Mouse (Mus musculus): ENCODE measurements around the gene Pirt.
A peak's percentile ranks its signal among the peaks of the same experiment; 100 is the strongest.

Gene Pirt

DNA sequence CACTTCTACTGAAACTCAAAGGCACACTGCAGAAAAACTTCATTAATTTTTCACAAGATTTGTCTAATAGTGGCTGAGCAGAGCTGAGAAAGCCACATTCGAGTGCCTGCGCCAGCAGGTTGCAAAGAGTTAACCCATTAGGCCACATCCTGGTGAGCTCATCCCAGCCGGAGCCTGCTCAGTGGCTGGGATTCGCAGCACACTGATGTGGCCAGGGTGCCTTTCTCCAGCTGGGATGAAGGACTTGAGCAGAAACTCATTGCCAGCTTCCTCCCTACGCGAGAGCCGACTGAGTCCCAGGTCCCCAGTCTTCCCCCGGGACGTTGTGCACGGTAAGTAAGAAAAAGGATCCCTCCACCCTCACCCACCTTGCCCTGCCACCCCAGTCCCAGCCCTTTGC, at the start of gene Pirt:
TSS of gene Pirt (plus strand) at position 171 of the 400 bp plus-strand sequence.
- no peak for DNase-seq (ENCODE audit: low read depth, low spot score)

DNA sequence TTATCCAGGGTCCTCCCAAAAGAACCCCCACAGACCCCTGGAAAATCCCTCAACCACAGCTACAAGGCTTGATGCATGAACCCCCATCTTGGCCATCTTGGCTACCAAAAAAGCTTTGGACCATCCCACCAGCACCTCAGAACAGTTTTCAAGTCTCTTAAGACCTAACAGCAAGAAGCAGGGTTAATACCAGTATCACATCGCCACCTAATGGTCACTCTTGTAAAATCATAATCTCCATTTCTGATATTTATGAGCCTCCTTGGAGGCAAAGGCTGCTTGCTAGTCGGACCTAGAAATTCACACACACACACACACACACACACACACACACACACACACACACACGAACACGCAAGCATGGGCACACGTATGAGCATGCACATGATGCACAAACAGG, 40.1 kb upstream of the Pirt start:
- peak; percentile 65 for DNase-seq (ENCODE audit: low read depth, low spot score)

DNA sequence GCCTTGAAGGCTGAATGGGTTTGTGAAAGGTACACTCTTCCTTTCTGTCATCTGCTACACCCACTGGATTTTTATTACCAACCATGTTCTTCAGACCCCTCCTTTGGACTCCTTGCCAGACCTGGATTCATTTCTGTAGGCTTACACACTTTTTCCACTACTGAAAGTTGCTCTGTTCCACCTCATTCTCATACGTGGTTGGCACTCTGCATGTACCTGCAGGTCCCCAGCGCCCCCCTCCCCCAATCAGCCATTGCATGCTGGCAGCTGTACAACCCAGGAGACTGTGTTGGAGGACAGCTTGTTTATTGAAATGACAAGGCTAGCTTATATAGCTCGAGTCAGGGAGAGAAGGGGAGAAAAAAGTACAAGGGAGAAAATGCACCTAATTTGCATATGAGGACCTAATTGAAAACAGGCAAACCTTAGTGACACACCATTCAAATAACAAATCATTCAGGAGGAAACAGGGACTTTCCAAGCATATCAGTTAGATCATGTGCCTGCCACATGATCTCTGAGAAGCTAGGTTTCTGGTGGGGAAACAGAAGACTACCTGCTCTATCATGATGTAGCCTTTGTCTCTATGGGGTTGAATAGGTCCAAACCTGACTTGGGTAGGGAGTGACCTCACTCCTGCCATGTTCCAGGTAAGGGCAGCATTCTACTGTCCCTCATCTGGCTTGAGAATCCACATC, 38.9 kb upstream of the Pirt start:
- DNase-seq (ENCODE audit: low read depth, low spot score), result no peak

GRCm38 (mm10) chr11:66881291-66881690, 30.5 kb upstream of the Pirt start:
- DNase-seq (ENCODE audit: low read depth, low spot score), result no peak

GRCm38 (mm10) chr11:66882224-66883040, 29.3 kb upstream of the Pirt start:
- DNase-seq (ENCODE audit: low read depth, low spot score), result no peak

GRCm38 (mm10) chr11:66892536-66892935, 19.2 kb upstream of the Pirt start:
- DNase-seq (ENCODE audit: low read depth, low spot score), result no peak

DNA sequence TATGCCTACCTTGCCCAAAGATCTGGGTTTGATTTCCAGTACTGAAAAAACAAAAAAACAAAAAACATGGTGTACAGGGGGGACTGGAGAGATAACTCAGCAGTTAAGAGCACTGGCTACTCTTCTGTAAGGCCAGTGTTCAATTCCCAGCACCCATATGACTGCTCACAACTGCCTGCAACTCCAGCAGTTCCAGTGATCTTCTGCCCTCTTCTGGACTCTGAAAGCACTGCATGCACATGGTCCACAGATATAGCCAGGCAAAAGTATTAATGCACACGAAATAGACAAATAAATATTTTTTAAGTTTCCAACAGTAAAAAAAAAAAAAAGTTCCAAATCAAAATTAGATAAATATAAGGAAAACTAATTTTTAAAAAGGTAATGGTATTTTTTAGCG, 13.0 kb upstream of the Pirt start:
- no peak for DNase-seq (ENCODE audit: low read depth, low spot score)

DNA sequence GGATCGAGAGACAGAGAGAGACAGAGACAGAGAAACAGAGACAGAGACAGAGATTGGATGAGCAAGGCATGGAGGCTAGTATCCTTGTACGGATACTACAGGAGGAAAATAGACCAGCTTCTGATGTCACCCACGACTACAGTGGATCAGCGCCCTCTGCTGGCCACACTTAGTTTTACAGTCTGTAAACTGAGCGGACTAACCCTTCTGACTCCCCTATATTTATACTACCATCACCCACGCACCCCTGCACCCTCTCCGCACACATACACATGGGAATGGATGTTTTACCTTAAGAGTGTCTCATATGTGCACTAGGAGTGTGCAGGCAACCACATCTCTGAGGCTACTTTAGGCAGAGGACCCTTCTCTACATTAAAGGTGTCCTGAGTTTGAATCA, 12.4 kb upstream of the Pirt start:
- DNase-seq (ENCODE audit: low read depth, low spot score), result peak; percentile 73

DNA sequence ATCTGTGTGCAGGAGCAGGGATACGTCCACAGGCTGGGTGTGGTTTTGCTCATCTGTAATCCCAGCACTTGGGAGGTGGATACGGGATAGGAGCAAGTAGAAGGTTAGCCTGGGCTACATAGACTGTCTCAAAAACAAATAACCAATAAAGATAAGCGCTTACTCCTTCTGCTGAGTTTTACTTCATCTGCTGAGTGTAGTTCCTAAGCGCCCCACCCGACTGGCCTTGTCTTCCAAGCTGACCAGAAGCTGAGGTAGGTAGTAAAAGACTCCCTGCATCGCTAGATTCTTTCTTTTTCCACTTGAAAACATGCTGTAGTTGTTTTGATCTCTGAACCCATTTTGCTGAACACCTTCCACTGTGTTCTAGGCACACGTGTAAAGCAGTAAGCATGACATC, 9.0 kb upstream of the Pirt start:
- DNase-seq (ENCODE audit: low read depth, low spot score), result no peak

DNA sequence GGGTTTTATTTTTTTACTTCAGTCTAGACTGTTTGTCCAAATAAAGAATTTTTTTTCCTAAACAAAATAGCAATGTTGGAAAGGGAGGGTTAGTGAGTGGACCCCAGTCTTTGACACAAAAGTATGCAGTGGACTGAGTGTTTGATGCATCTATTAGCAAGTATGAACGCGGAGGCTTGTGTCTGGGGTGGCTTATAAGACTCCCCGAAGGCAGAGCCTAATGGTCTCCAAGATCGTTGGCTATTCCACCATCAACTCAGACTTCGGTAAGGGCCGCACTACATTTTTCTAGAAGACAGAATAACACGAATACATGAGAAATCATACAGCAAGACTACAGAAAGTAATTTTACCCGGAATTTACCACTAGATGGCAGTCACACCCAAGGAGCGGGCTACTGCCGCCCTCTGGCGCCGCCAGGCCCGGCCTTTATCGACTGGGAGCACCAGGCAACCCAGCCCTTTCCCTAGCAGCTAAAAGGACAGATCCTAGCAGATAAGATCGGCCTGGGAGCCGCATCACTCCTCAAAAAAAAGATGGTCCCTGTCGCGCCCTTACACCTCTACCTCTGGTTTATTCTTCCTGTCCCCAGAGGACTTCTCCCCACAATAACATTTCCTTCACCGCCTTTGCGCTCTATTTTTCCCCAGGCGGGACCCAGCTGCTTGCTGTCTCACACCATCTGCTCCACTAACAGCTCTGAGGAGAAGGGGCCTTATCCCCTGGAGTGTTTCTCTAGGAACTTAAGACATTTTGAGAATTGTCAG, 6.0 kb upstream of the Pirt start:
- DNase-seq (ENCODE audit: low read depth, low spot score), result peak; percentile 86

DNA sequence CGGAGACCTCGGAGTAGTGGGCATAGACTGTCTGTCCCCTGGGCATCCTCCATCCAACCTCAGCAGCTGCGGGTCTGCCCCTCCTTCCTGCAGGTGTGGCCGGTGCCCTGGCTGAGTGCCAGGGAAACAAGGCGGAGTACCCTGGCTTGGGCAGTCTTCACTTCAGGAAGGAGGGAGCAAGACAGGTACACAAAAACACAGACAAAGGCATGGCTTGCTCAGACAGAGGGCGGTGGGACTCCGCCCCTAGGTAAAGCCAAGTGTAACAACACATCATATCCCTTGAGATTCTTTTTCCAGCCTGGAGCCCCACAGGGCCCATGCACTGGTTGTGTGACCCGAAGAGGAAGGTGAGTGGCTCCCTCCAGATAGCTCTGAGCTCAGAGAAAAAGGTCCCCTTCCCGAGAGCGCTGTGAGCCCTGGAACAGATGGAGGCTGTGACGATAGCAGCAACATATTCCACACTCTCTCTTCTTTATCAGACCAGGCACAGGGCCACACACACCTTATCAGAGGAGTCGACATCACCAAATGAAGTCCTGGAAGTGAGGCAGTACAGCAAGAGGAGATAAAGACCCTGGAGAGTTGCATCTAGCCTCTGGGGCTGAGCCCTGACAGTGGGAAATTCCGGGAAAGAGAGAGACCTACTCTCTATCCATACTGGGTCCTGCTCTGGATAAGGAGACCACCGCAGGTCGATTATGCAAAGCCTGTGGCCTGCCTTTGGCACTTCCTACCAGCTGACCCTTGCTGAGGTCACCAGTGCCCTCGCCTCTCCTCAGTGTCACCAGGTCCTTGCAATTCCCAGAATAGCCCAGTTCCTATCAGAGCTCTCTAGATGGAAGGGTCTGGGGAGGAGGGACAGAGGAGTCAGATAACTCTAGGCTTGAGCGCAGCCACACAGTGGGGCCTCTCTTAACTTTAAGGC, 1.0 kb downstream of the Pirt start:
- DNase-seq (ENCODE audit: low read depth, low spot score), result no peak

- DNase-seq (ENCODE audit: low read depth, low spot score), result peak; percentile 45
Measured at GRCm38 (mm10) chr11:66914249-66914648, 2.5 kb downstream of the Pirt start.

DNA sequence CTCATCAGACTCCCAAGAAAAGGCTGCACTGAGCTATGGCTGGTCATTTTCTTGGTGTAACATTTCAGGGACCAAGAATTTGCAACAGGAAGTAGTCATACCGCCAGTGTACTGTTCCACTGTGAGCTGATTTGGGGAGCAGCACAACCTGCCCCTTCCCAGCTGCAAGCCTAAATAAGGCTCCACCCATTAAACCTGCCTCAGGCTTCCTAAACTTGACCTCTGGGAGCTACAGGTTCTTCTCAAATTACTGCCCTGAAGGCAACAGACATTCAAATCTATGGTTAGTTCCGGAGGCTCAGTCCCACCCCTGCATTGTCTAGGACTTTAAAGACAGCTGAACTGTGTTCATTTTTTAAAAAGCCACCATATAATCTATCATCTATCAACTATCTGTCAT, 8.2 kb downstream of the Pirt start:
- DNase-seq (ENCODE audit: low read depth, low spot score), result no peak

DNA sequence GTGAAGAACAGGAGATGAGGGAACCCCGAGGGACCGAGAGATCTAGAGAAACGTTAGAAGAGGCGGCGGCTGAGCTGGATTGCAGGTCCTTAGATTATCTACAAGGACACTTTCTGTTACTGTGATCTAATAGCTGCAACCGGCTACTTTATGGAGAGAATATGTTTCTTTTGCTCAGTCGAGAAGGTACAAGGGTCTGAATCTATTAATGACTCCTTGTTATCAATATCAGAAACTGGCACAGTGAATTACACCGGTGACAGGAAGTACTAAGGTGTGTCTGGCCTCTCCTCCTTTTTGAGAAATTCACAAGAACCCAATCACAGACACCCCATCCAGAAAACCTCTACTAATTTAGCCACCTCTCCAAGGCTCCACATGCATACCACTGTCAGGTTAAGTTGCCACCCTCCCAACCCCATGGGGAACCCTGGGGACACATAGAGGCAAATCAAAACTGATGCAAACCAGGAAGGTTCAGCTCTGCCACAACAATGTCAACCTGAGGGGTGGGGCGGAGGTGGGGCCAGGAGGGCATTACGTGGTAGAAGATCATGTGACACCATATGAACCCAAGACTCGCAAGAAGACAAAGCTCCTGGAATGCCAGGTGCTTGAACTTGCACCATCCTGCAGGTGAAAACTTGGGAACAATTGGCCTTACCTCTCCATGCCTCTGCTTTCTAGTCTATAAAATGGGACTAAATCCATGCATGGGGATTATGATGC, 12.5 kb downstream of the Pirt start:
- no peak for DNase-seq (ENCODE audit: low read depth, low spot score)

GRCm38 (mm10) chr11:66928311-66928710, 16.5 kb downstream of the Pirt start:
- no peak for DNase-seq (ENCODE audit: low read depth, low spot score)

DNA sequence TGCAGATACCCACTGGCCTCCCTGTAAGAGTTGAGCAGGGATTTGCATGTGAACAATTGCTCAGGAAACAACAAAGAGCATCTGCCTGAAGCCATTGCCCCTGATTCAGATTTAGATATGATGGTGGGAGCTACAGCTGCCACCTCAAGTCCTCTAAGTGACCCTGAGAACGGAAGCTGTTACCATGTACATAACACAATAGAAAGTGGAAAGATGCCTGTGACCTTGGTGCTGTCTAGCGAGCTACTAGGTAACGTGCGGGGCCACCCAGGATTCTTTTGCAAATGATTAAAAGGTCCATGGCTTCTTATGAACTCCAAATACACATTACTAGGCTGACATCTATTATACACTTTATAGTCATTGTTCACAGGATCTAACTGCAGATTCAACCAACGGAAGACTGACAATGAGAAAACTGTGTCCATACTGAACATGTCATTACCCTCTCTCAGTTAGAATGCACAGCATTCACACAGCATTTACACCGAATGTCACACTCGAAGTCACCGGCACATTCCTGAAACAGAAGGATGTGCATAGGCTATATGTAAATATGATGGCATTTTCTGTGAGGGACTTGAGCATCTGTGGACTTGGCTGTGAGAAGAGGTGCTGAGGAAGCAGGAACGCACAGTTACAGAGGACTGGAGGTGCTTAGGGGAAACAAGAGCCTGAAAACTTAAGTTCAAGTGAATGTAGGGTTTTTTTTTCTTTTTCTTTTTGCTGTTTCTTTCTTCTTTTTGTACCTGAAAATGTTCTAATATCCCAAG, 21.2 kb downstream of the Pirt start:
- DNase-seq (ENCODE audit: low read depth, low spot score), result no peak

GRCm38 (mm10) chr11:66934428-66935173, 22.8 kb downstream of the Pirt start:
- no peak for DNase-seq (ENCODE audit: low read depth, low spot score)

- DNase-seq (ENCODE audit: low read depth, low spot score), result no peak
Measured at GRCm38 (mm10) chr11:66942011-66942410, 30.2 kb downstream of the Pirt start.

DNA sequence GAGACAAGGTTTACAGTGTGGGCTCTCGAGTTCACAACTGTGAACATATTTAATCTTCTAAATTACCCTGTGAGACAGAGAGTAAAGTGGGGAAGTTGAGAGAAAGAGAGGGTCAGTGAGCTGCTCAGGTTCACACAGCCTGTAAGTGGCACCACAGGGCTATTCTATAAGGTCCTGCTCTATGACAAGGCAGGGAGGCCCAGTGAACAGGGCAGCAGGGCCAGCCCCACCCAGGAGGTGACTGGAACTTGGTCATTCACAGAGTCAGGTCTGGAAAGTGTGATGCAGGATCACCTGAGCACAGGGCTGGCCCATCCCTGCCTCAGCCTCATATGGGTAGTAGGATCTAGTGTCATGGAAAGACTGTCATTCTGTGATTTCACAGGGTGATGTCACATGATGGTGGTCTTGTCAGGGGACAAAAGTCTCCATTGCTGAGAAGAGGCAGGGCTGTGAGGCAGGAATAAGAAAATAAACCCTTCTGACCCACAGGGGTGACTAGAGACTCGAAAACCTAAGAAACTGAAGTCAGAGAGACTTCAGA, 33.5 kb downstream of the Pirt start:
- DNase-seq (ENCODE audit: low read depth, low spot score), result no peak

Data from forelimb bud, embryonic 11.5 days (tissue).